Mouse (Mus musculus) cerebellum, adult 18-20 months (tissue): ENCODE results near the gene Dnmt3a.

Experiments used
- DNase-seq, 2 experiments: peaks; one replicate each; pipeline ENCODE4 v3.0.0; 2021

Gene Dnmt3a

GRCm38 (mm10) chr12:3787541-3787940 lies 18.3 kb upstream of the Dnmt3a start:
- DNase-seq = no peak

- DNase-seq = no peak
These were observed 17.3 kb upstream of the Dnmt3a start for GRCm38 (mm10) chr12:3788421-3789051.

GRCm38 (mm10) chr12:3789626-3790185 lies 16.1 kb upstream of the Dnmt3a start:
- no peak for DNase-seq

- peak in 1 of 2 experiments; percentile 44 for DNase-seq
These were observed 14.6 kb upstream of the Dnmt3a start for GRCm38 (mm10) chr12:3791257-3791656.

DNA sequence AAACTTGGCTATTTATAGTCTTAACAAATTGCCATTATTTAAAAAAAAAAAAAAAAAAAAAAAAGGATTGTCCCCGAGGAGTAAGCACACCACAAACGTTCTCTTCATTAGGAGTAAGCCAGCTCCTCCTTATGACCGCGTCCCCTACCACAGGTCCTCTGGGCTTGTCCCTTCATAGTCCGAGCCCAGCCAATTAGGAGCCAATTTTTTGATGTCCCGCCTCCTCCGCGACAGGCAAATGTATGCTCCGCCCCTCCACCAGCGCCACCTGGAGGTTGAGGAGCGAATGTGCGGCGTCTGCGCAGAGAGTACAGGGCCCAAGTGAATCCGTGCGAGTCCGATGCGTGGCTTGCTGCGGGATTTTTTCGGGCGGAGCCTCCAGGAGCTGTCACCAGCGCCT lies 14.1 kb upstream of the Dnmt3a start:
- peak; percentile 98 to 99 for DNase-seq

- DNase-seq = no peak
These were observed 13.6 kb upstream of the Dnmt3a start for GRCm38 (mm10) chr12:3792248-3792647.

GRCm38 (mm10) chr12:3795569-3795968 lies 10.2 kb upstream of the Dnmt3a start:
- no peak for DNase-seq

- no peak for DNase-seq
These were observed 6.3 kb upstream of the Dnmt3a start for GRCm38 (mm10) chr12:3799551-3799950.

- peak; percentile 75 to 84 for DNase-seq
These were observed 471 bp downstream of the Dnmt3a start for GRCm38 (mm10) chr12:3806271-3806684.

DNA sequence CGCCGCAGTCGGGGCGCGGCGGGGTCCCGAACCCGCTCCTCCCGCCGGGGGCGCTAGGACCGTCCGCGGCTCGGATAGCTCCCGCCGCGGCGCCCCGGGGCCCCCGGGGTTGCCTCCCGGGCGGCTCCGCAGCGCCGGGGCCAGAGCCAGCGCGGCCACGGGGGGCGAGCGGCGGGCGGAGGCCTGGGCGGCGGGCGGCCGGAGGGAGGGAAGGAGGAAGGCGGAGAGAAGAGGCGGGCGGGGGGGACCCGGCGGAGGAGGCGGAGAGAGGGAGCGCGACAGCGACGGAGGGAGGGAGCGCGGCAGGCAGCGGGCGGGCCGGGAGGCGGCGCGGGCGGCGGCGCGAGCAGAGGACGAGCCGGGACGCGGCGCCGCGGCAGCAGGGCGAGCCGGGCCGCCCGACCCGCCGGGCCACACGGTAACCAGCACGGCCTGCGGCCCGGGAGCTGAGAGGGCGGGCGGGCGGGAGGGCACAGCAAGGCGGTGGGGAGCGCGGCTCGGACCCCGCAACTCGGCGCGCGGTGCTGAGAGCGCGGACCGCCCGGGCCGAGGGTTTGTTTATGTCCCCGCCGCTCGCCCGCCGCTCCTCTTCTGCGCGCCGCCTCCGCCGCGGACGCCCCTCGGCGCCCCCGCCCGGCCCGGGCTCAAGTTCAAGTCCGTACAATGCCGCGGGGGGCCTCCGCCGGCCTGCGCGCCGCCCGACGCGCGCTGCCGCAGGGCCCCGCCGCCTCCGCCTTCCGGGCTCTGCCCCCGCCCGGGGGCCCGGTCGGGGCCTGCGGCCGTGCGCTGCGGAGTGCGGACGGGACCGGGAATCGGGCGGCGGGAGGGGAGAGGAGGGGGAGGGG lies 1.1 kb downstream of the Dnmt3a start:
- peak; percentile 88 to 89 for DNase-seq

- peak; percentile 55 to 76 for DNase-seq
These were observed 2.0 kb downstream of the Dnmt3a start for GRCm38 (mm10) chr12:3807548-3808395.

- no peak for DNase-seq
These were observed 2.7 kb downstream of the Dnmt3a start for GRCm38 (mm10) chr12:3808396-3808981.

DNA sequence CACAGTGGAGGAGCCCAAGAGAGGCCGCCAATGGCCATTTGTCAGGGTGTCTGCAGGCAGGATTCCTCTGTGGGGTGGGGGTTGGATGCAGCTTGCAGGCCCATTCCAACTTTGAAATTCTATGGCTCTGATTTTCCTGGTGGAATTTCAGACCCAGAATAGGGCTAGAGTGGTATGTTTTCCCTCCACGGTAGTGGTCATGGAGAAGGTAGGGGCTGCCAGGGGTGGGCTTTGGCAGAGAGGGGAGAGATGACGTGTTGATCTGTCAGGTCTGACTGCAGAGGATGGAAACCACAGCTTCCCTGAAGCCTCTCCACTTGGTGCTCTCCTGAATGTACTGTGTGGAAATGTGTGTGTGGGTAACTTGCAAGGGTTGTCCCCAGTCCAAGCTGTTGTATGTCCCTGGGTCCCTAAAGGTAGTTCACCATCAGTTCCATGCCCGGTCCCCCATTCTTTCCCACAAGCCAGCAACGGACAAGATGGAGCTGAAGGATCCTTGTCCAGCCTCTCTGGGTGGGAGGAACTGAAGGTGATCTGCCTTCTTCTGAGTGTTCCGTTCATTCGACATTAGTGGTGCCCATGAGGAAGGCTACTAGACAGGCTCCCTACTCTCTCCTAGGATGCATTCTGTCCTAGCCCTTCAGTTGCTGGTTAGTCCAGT lies 3.8 kb downstream of the Dnmt3a start:
- DNase-seq = no peak

GRCm38 (mm10) chr12:3810455-3810854 lies 4.6 kb downstream of the Dnmt3a start:
- peak in 1 of 2 experiments; percentile 23 for DNase-seq

DNA sequence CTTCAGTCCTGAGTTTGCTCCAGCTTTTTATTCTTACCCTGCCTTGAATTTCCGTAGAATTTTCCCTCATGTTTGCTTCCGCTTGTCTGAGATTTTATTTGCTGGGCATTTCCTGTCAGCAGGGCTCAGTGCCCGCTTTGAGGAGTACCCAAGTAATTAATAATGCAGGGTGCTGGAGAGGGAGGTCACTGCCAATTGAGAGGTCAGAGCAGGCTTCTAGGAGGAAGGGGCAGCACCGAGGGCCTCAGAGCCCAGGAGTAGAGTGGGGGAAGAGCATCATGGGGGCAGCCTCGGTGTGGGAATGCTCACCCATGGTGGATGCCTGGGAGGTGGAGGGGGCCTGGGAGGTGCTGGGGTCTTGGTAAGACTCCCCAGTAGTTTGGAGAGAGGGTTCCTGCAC lies 5.8 kb downstream of the Dnmt3a start:
- DNase-seq = peak in 1 of 2 experiments; percentile 11

GRCm38 (mm10) chr12:3812251-3812650 lies 6.4 kb downstream of the Dnmt3a start:
- DNase-seq = peak in 1 of 2 experiments; percentile 9

DNA sequence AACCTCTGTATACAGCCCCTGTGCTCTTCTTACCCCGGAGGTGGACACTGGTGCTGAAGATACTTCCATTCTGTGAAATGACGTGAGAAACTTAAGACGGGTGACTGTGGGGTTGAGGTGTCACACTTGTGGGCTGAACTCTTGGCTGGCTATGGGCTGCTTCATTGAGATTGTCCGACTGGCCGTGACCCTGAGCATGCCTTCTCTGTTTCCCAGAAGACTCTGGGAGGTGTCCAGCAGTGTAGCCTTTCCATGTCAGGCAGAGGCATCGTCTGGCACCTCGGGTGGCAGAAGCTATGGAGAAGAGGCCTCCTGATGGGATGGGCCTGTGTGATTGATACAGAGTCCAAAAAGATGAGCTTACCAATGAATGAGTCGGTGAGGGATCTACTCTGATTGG lies 7.3 kb downstream of the Dnmt3a start:
- no peak for DNase-seq

DNA sequence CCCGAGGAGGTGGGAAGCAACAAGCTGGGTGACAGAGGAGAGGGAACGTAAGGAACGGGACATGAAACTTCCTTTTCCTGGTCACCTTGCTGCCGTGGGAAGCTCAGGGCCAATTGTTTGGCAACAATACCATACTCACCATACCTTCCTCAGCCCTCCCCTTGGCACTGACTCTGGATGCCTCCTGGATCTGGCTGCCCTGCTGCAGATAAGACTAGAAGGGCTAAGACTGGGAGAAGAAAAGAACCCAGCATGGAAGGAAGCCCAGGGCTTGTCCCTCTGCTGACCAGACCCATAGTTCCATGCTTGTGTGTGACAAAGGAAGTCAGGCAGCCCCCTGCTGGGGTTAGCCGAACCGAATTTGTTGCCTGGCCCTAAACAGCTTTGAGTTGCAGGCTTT lies 9.6 kb downstream of the Dnmt3a start:
- peak in 1 of 2 experiments; percentile 64 for DNase-seq

DNA sequence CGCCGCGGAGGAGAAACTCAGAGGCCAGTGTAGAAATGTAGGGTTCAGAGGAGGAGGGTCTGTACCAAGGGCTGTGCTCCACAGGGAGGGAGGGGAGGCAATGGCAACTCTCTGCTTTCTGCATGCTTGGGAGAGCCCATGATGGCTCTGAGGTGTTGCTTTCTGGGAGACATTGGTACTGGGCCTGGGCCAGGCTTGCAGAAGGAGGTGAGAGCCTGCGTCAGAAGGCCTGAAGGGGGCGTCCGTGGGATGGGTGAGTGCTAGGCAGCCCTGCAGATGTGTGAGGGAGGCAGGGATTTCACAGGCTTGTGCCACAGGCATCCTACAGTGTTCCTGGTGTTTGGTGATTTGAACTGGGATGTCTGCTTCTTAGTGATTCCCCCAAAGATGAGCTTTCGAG lies 11.2 kb downstream of the Dnmt3a start:
- peak; percentile 61 to 62 for DNase-seq

DNA sequence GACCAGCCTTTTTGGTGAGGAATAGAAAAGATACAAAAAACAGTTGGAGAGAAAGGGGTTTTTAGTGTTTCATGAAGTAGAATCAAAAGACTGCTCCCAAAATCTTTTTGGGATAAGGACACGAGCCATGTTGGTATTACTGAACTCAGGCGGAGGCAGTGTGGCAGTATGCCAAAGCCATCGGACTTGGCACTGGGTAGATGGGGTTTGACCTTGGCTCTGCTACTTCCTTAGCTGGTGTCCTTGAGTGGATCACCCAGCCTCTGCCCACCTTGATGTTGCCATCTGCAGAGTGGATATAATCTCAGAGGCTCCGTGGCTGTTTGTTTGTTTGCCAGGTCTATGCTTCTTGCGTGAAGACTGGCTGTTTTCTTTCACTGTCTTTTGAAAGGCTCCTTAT lies 11.8 kb downstream of the Dnmt3a start:
- DNase-seq = peak; percentile 54 to 68

GRCm38 (mm10) chr12:3819899-3820298 lies 14.1 kb downstream of the Dnmt3a start:
- no peak for DNase-seq

DNA sequence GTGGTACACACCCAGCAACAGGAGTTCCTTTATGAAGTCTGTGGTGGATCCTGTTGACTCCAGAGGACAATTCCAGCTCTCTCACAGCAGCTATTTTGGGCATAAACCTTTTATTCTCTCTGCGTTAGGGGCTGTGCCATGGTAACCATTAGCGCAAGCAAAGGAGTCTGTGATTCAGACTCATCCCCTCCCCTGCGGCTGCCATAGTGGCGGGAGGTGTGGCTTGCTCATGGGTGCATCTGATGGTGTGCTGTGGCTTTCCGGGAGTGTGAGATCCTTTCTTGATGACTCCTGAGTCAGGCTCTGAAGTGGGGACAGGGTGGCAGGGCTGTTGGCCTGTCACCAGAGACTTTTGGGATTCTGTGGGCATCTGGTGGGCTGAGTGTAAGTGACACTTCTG lies 17.6 kb downstream of the Dnmt3a start:
- no peak for DNase-seq
